Mouse (Mus musculus) hindbrain, embryonic 13.5 days (tissue): ENCODE results near the gene Tor4a. TPM values are rescaled to one million over a fixed set of nuclear protein-coding genes. Genes with fewer than 3 reads are reported as not detected.
A peak's percentile ranks its signal among the peaks of the same experiment; 100 is the strongest.

Source experiments
- ATAC-seq: fragments of 200-750 bp; cut with Nextera tagmentation; 2 replicates; pipeline ENCODE4 v1.8.0; 2017; ENCODE audit warnings: moderate TSS enrichment; ENCODE audit not compliant: low FRiP score
- H3K27ac ChIP-seq: fragments of 300-500 bp; sonication (generic); 2 replicates; pipeline ENCODE4 v1.5.1; 2015; ENCODE audit warnings: inconsistent platforms, mild to moderate bottlenecking, moderate library complexity
- H3K27me3 ChIP-seq: fragments of 300-500 bp; sonication (generic); 2 replicates; pipeline ENCODE4 v1.6.1; 2015; ENCODE audit warnings: mild to moderate bottlenecking, inconsistent platforms
- H3K36me3 ChIP-seq: fragments of 300-500 bp; sonication (generic); 2 replicates; pipeline ENCODE4 v1.6.1; 2015; ENCODE audit warnings: mild to moderate bottlenecking, inconsistent platforms
- H3K4me1 ChIP-seq: fragments of 300-500 bp; sonication (generic); replicated peaks from 2 replicates; pipeline ENCODE4 v1.6.1; 2015; ENCODE audit warnings: inconsistent platforms
- H3K4me2 ChIP-seq: fragments of 300-500 bp; sonication (generic); 2 replicates; pipeline ENCODE4 v1.6.1; 2015; ENCODE audit warnings: inconsistent platforms, mild to moderate bottlenecking, moderate library complexity
- H3K4me3 ChIP-seq: fragments of 300-500 bp; sonication (generic); 2 replicates; pipeline ENCODE4 v1.5.1; 2015; ENCODE audit warnings: mild to moderate bottlenecking, inconsistent platforms
- H3K9ac ChIP-seq: fragments of 300-500 bp; sonication (generic); 2 replicates; pipeline ENCODE4 v1.6.1; 2015; ENCODE audit warnings: mild to moderate bottlenecking, inconsistent platforms
- H3K9me3 ChIP-seq: fragments of 300-500 bp; sonication (generic); 2 replicates; pipeline ENCODE4 v1.6.1; 2016; ENCODE audit warnings: inconsistent platforms
- WGBS: fragments of 180-500 bp; shearing (Covaris S2); methylation state at CpG from one replicate; pipeline ENCODE4 v1.1.7; 2015; 5-methylcytosine and 5-hydroxymethylcytosine counted together
- polyA plus RNA-seq: library from polyadenylated mRNA; unstranded; fragments of >200 nt; fragmentation: Nextera tagmentation; extraction: Ambion mirVana; gene quantifications from 2 replicates; pipeline ENCODE4 v1.2.1, GENCODE M21; 2015

Tor4a gene
- polyA plus RNA-seq, 1 experiment from 2014 or later: 1.9 TPM

DNA sequence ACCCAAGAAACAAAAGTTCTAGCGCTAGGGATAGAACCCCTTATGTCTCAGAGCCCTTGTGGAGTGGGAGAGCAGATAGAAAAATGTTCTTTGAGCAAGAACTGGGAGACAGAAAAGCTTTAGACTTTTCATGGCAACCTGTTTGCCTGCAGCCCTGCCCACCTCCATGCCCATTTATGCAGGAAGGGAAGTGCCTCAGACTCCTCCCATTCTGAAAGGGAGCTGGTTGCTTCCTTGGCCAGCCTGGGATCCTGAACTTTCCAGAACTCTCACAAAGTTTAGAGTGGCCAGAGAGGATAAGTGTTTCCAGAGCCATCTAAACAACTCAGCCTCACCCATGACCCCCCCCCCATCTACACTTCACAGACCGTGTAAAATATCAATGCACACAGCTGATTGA lies 505 bp upstream of the Tor4a start:
- H3K27me3 ChIP-seq: peaks cover 42% of the 10 kb centered on the region
- no peak overlapping the region for H3K9ac ChIP-seq
- H3K4me1 ChIP-seq: peaks cover 12% of the 10 kb centered on the region
- no peaks in the 10 kb centered on the region for H3K9me3 ChIP-seq
- H3K36me3 ChIP-seq: peaks cover 44% of the 10 kb centered on the region
- H3K27ac ChIP-seq: no peak overlapping the region
- no peak overlapping the region for H3K4me3 ChIP-seq
- 25% methylated on average over 2 of the region's 2 CpGs for WGBS
- ATAC-seq: no peak
- H3K4me2 ChIP-seq: no peak overlapping the region

DNA sequence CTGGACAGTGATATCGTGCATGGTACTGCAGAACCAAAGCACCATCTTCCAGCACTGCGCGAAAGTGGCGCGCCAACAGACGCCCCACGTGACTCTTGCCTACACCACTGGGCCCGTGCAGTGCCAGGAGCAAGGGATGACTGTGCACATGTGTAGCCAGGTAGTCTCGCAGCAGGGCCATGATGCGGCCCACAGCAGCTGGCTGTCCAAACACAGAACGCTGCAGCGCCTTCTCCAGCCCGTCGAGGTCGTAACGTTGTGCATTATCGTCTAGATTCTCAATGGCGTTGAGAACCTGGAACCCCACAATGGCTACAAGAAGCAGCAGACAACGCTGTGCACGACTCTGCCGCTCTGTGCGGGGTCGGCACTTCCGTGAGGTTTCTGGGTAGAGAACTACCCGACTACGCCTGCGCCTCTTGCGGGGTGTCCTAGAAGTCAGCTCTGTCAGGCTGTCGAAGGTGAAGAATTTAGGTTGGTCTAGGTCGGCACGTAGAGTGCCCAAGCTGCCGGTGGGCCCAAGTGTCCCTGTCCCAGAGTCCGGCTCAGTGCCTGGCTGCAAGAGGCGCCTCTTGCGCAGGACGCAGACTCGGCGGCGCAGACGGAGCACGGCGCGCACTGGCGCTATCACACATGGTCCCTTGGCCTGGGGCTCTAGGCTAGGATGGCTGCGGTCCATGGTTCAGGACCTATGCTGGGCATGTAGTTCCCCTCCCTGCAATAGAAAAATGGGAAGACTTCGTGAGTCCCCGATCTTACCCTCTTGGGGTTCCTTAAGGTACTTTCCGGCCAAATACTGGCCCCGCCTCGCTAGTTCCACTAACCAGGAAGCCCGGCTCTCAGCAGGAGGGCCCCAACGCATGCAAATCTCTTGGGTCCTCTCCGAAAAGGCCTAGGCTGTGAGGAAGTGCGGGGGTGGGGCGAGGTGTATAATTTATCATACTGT lies 1.2 kb downstream of the Tor4a start:
- peaks cover 27% of the 10 kb centered on the region for H3K36me3 ChIP-seq
- no peak for ATAC-seq
- H3K27ac ChIP-seq: no peak overlapping the region
- no peak overlapping the region for H3K4me3 ChIP-seq
- H3K27me3 ChIP-seq: peaks cover 42% of the 10 kb centered on the region
- peak overlapping the region; percentile 32 for H3K4me2 ChIP-seq
- H3K9ac ChIP-seq: 0 out of 2 replicates have a peak overlapping the region, but pooled peaks have one; percentile 13
- WGBS: 21% methylated on average over 55 of the region's 55 CpGs
- peaks cover 12% of the 10 kb centered on the region for H3K4me1 ChIP-seq
- H3K9me3 ChIP-seq: no peaks in the 10 kb centered on the region

DNA sequence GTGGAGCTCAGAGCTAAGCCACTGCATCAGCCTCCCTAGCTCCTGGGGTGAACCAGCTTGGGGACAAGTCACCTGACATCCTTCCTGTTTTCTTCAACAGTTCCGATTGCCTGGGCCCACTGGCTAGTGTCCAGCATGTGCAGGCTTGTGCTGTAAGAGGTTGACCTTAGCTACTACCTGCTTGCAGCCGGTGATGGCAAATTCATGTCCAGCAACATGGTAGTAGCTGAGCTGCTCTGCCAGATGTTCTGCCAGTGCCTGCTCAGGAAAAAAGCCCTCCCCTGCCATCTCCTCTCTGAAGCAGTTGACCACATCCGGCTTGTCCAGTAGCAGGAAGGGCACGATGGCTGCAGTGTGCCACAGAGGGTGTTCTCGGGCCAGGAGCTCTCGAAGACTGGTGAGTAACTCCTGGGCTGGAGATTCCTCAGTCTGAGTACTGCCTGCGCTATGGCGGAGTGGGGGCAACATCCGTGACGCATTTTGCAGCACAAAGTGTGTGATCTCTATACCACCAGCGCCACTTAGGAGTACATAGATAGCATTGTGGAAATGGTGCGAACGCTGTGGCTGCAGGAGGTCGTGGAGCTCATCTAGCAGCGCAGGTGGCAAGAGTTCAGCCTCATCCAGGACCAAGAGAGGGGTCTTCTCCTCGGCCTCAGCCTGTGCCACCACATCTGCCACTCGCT lies 2.1 kb downstream of the Tor4a start:
- Histone ChIP-seq H3K27me3 (peaks cover 42% of the 10 kb centered on the region), H3K9ac (no peak overlapping the region), H3K4me1 (peaks cover 12% of the 10 kb centered on the region), H3K27ac (no peak overlapping the region), H3K36me3 (peaks cover 18% of the 10 kb centered on the region), H3K4me3 (no peak overlapping the region), H3K4me2 (no peak overlapping the region), H3K9me3 (no peaks in the 10 kb centered on the region)
- no peak for ATAC-seq
- WGBS: 88% methylated on average over 17 of the region's 17 CpGs

DNA sequence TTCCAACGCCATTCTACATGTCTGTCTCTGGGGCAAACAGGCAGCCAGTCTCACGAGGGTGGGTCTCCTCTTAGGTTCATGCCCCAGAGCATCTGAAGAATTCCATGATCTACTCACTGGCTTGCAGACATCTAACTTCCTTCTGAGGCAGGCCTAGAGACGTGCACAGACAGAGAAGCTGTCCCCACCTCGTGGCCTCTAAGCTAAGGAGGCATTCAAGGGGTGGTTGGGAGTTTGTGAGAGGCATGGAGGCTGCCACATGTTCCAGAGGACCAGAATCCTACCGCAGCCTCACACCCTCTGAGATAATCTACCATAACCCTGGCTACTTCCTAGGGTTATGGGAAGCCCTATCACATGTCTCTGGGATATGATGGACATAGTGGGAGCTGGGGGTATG lies 2.7 kb downstream of the Tor4a start:
- Histone ChIP-seq H3K9ac (peak overlapping the region; percentile 8; the same call in 1 of the 2 replicates), H3K4me2 (no peak overlapping the region), H3K4me3 (no peak overlapping the region), H3K27ac (no peak overlapping the region), H3K27me3 (peaks cover 42% of the 10 kb centered on the region), H3K4me1 (peaks cover 12% of the 10 kb centered on the region), H3K36me3 (peaks cover 13% of the 10 kb centered on the region), H3K9me3 (no peaks in the 10 kb centered on the region)
- 82% methylated on average over 5 of the region's 5 CpGs for WGBS
- ATAC-seq: no peak

DNA sequence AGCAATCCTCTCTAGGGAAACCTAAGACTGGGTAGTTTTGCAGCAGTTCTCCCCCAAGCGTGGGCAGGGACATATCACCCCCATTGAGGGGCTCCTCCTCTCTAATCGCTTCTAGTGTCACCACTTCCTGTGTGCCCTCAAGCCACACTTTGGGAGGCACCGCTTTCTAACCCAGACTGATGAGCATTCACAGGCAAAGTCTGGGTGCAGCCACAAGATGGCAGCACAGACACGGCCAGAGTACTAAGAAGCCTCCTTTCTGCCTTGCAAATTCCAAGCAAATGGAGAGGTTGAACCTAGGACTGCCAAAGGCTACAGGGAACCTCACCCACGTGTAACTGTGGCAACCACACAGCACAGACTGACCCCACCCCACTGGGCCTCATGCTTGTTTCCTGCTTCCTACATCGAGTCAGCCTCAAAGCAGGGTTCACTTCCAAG lies 3.3 kb downstream of the Tor4a start:
- Histone ChIP-seq H3K36me3 (peaks cover 7% of the 10 kb centered on the region), H3K4me3 (no peak overlapping the region), H3K4me1 (peaks cover 12% of the 10 kb centered on the region), H3K9ac (0 out of 2 replicates have a peak overlapping the region, but pooled peaks have one; percentile 8), H3K9me3 (no peaks in the 10 kb centered on the region), H3K27me3 (peaks cover 42% of the 10 kb centered on the region), H3K4me2 (no peak overlapping the region), H3K27ac (no peak overlapping the region)
- 2% methylated on average over 6 of the region's 6 CpGs for WGBS
- peak; percentile 79 for ATAC-seq

DNA sequence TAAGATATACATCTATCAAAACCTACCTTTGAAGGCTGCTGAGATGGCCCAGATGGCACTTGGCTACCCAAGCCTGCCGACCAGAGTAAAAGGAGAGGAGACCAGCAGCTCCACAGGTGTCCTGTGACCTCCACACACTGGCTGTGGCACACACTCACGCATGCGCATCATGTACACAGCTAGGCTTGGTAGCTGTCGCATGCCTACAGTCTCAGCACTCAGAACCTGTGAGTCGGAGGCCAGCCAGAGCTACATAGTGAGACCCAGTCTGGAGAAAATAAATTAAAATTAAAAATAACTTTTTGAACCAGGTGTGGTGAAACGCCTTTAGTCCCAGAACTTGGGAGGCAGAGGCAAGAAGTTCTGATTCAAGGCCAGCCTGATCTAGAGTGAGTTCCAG lies 8.8 kb downstream of the Tor4a start:
- ATAC-seq: no peak
- Histone ChIP-seq H3K27me3 (no peaks in the 10 kb centered on the region), H3K9ac (no peak overlapping the region), H3K36me3 (no peaks in the 10 kb centered on the region), H3K4me3 (no peak overlapping the region), H3K27ac (no peak overlapping the region), H3K9me3 (no peaks in the 10 kb centered on the region), H3K4me2 (no peak overlapping the region), H3K4me1 (peaks cover 34% of the 10 kb centered on the region)
- 87% methylated on average over 6 of the region's 6 CpGs for WGBS

DNA sequence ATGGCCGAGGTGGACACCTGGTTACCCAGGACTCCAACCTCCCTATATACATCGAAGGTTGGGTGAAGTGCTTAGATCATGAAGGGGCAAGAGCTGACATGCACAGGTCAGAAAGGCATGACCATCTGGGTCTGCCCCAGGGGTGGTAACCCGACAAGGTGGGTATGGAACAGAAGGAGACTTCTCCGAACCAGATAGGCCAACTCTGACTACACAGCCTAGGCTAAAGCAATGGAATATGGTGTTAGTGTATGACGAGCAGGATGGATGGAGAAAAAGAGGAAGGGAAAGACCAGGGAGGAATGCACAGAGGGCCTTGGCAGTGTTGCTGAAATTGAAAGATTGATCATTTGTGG lies 10.1 kb downstream of the Tor4a start:
- Histone ChIP-seq H3K9ac (no peak overlapping the region; the same call in 1 of the 2 replicates), H3K27ac (peak overlapping the region; percentile 94), H3K4me3 (peak overlapping the region; percentile 49)

DNA sequence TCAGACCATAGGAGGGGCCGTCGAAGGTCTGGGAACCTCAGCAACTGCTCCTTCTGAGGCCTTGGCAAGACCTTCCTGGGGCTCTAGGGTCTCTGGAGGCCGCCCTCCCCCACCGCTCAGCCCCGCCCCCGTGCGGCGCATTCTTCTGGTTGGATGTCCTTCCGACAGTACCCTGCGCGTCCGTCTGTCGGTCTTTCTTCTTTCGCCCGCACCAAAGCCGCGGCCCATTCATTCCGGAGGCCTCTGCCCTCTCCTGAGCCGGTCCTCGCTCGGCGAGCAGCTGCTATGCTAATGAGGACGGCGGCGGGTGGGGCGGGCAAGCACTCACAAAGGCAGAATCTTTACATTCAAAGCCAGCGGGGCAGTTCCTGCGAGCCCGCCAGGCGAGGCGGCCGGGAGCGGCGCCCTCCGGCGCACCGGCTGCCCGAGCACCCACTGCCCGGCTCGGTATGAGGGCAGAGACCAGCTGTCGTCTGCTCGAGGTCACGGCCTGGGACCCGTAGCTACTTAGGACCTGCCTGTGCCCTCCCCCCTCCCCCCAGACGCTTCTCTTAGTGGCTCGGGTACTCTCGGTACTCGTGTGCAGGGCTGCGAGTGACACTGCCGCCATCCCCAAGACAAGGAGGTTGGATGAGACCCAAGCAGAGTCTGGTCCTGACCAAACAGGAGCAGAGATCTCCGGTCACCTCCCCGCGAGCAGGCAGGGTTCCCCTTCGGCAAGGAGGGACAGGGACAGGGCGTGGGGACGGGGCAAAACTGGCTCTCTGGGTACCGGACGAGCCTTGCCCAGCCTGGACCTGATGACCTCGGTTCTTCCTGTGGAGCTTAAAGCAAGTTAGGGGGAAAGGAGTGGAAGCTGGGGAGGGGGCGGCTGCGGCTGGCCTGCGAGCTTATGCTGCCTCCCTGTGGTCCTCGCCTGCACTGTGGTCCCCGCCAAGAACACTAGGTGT lies 10.8 kb downstream of the Tor4a start:
- Histone ChIP-seq H3K4me2 (peak overlapping the region; percentile 78), H3K36me3 (no peaks in the 10 kb centered on the region), H3K9ac (peak overlapping the region; percentile 80), H3K4me1 (peaks cover 50% of the 10 kb centered on the region), H3K9me3 (no peaks in the 10 kb centered on the region), H3K27ac (peak overlapping the region; percentile 94), H3K4me3 (peak overlapping the region; percentile 49), H3K27me3 (no peaks in the 10 kb centered on the region)
- peak; percentile 72 for ATAC-seq
- WGBS: under 1% methylated on average over 64 of the region's 64 CpGs

More for the DNA sequence above, 10.1 kb downstream of the Tor4a start:
- H3K27me3 ChIP-seq: no peaks in the 10 kb centered on the region
- 28% methylated on average over 5 of the region's 5 CpGs for WGBS
- peaks cover 44% of the 10 kb centered on the region for H3K4me1 ChIP-seq
- ATAC-seq: no peak
- no peaks in the 10 kb centered on the region for H3K9me3 ChIP-seq
- peak overlapping the region; percentile 78 for H3K4me2 ChIP-seq
- H3K36me3 ChIP-seq: no peaks in the 10 kb centered on the region

DNA sequence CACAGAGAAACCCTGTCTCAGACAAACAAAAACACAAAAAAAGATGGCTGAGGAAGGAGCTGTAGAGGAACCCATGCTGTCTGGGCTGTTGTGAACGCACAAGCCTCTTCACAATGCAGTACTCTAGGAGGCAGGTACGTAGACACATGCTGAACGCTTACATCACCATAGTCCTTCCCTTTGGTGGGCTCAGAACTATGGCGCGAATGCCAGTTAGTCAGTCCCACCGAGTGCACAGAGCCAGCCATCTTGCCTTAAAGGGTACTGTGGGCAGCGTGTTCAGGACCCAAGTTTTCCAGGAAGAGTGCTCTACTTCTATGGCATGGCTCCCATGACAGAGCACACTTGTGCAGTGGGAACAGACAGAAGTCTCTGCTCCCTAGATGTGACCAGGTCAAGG lies 12.2 kb downstream of the Tor4a start:
- ATAC-seq: no peak
- Histone ChIP-seq H3K9ac (no peak overlapping the region), H3K27ac (peak overlapping the region; percentile 94), H3K4me3 (no peak overlapping the region), H3K4me2 (peak overlapping the region; percentile 78), H3K9me3 (no peaks in the 10 kb centered on the region), H3K36me3 (no peaks in the 10 kb centered on the region), H3K27me3 (no peaks in the 10 kb centered on the region), H3K4me1 (peaks cover 58% of the 10 kb centered on the region)
- WGBS: 87% methylated on average over 7 of the region's 7 CpGs

DNA sequence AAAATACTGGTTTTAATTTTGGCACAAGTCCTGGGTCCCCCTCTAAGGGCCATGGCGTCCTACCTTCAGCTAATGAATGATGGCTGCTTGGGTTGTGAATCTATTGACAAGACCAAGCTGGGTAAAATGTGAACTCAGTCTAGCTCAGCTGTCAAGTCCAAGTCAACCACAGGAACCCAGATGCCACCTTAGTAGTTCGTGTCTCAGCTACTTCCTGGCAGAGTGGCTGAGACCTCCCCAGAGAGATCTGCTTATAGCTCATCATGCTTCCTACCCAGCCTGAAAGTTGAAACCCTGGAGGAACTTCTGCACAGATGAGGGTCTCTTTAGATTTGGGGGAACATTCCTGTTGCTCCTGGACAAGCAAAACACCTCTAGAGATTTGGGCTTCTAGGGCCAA lies 13.3 kb downstream of the Tor4a start:
- WGBS: 34% methylated on average over 2 of the region's 2 CpGs
- Histone ChIP-seq H3K4me2 (peak overlapping the region; percentile 78), H3K27ac (no peak overlapping the region), H3K9me3 (no peaks in the 10 kb centered on the region), H3K4me3 (peak overlapping the region; percentile 78), H3K9ac (peak overlapping the region; percentile 65), H3K4me1 (peaks cover 68% of the 10 kb centered on the region), H3K27me3 (0 out of 2 replicates have a peak, but pooled peaks cover 5% of the 10 kb centered on the region), H3K36me3 (no peaks in the 10 kb centered on the region)
- ATAC-seq: no peak

DNA sequence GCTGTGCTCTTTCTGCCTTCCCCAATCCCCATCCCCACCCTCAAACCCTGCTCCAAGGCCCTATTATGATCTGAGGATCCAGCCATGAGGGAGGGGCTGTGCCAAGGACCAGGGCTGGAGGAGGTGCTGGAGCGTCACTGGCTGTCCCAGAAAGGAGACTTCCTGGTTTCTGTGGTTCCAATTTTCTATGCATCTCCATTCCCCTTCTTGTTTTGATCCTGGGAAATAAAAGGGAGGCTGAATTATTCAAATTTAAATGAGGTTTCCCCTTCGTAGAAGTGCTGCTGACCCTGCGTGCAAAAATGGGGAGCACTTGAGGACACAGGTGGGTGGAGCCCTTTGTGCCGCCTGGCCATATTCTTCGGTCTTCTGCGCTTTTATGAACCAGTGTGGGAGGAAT lies 14.0 kb downstream of the Tor4a start:
- no peak for ATAC-seq
- Histone ChIP-seq H3K4me3 (peak overlapping the region; percentile 78), H3K9me3 (no peaks in the 10 kb centered on the region), H3K4me2 (peak overlapping the region; percentile 78), H3K4me1 (peaks cover 75% of the 10 kb centered on the region), H3K36me3 (no peaks in the 10 kb centered on the region), H3K27me3 (0 out of 2 replicates have a peak, but pooled peaks cover 5% of the 10 kb centered on the region), H3K27ac (peak overlapping the region; percentile 58), H3K9ac (peak overlapping the region; percentile 65)
- 4% methylated on average over 6 of the region's 6 CpGs for WGBS
